Mouse (Mus musculus): Measurements from ENCODE around the gene Atl1. TPM values are rescaled to one million over a fixed set of nuclear protein-coding genes. Genes with fewer than 3 reads are reported as not detected.

Gene Atl1
- total RNA-seq, 2 experiments from 2014 or later = 2.6 to 4.0 TPM

GRCm38 (mm10) chr12:69923603-69924002 is 31.2 kb downstream of the Atl1 start:
- intact Hi-C loops (cut with DNase I) = loop anchor here (1.0 kb wide), 1 partner anchor 190 kb away; no protein-coding TSS in a partner anchor
- no peak for DNase-seq (ENCODE audit: low spot score)

GRCm38 (mm10) chr12:69924012-69924411 is 31.6 kb downstream of the Atl1 start:
- DNase-seq (ENCODE audit: low spot score) = no peak
- intact Hi-C loops (cut with DNase I) = no loop called here

GRCm38 (mm10) chr12:69926716-69927115 is 34.3 kb downstream of the Atl1 start:
- intact Hi-C loops (cut with DNase I) = no loop called here
- no peak for DNase-seq (ENCODE audit: low spot score)

- intact Hi-C loops (cut with DNase I) = no loop called here
- no peak for DNase-seq (ENCODE audit: low spot score)
Observed at GRCm38 (mm10) chr12:69937731-69938130, 45.3 kb downstream of the Atl1 start.

GRCm38 (mm10) chr12:69939291-69939690 is 46.9 kb downstream of the Atl1 start:
- intact Hi-C loops (cut with DNase I) = no loop called here
- DNase-seq (ENCODE audit: low spot score) = no peak

GRCm38 (mm10) chr12:69941655-69942329 is 49.4 kb downstream of the Atl1 start:
- no peak for DNase-seq (ENCODE audit: low spot score)
- intact Hi-C loops (cut with DNase I) = no loop called here

- intact Hi-C loops (cut with DNase I) = no loop called here
- DNase-seq (ENCODE audit: low spot score) = no peak
Observed at GRCm38 (mm10) chr12:69945861-69946260, 53.4 kb downstream of the Atl1 start.

GRCm38 (mm10) chr12:69947502-69947901 is 55.1 kb downstream of the Atl1 start:
- no peak for DNase-seq (ENCODE audit: low spot score)
- intact Hi-C loops (cut with DNase I) = no loop called here

- no peak for DNase-seq (ENCODE audit: low spot score)
- intact Hi-C loops (cut with DNase I) = no loop called here
Observed at GRCm38 (mm10) chr12:69957378-69957777, 65.0 kb downstream of the Atl1 start.

- intact Hi-C loops (cut with DNase I) = loop anchor here (2.0 to 5.0 kb wide), 2 partner anchors 100 to 185 kb away; no protein-coding TSS in a partner anchor
- peak; percentile 9 for DNase-seq (ENCODE audit: low spot score)
Observed at GRCm38 (mm10) chr12:69962468-69962867, 70.1 kb downstream of the Atl1 start.

- DNase-seq (ENCODE audit: low spot score) = no peak
- intact Hi-C loops (cut with DNase I) = loop anchor here (2.0 to 5.0 kb wide), 2 partner anchors 100 to 184 kb away; no protein-coding TSS in a partner anchor
Observed at GRCm38 (mm10) chr12:69963141-69963540, 70.7 kb downstream of the Atl1 start.

- DNase-seq (ENCODE audit: low spot score) = no peak
- intact Hi-C loops (cut with DNase I) = no loop called here
Observed at GRCm38 (mm10) chr12:69965644-69966043, 73.2 kb downstream of the Atl1 start.

GRCm38 (mm10) chr12:69966071-69966470 is 73.7 kb downstream of the Atl1 start:
- intact Hi-C loops (cut with DNase I) = no loop called here
- DNase-seq (ENCODE audit: low spot score) = no peak

- intact Hi-C loops (cut with DNase I) = no loop called here
- no peak for DNase-seq (ENCODE audit: low spot score)
Observed at GRCm38 (mm10) chr12:69967112-69967511, 74.7 kb downstream of the Atl1 start.

GRCm38 (mm10) chr12:69968154-69968553 is 75.7 kb downstream of the Atl1 start:
- DNase-seq (ENCODE audit: low spot score) = peak; percentile 7
- intact Hi-C loops (cut with DNase I) = no loop called here

- no peak for DNase-seq (ENCODE audit: low spot score)
- intact Hi-C loops (cut with DNase I) = no loop called here
Observed at GRCm38 (mm10) chr12:69973666-69974065, 81.3 kb downstream of the Atl1 start.

- DNase-seq (ENCODE audit: low spot score) = no peak
- intact Hi-C loops (cut with DNase I) = no loop called here
Observed at GRCm38 (mm10) chr12:69976688-69977087, 84.3 kb downstream of the Atl1 start.

- no peak for DNase-seq (ENCODE audit: low spot score)
- intact Hi-C loops (cut with DNase I) = no loop called here
Observed at GRCm38 (mm10) chr12:69977376-69977998, 85.1 kb downstream of the Atl1 start.

- no peak for DNase-seq (ENCODE audit: low spot score)
- intact Hi-C loops (cut with DNase I) = no loop called here
Observed at GRCm38 (mm10) chr12:69982874-69983273, 90.5 kb downstream of the Atl1 start.

GRCm38 (mm10) chr12:69985546-69985945 is 93.1 kb downstream of the Atl1 start:
- DNase-seq (ENCODE audit: low spot score) = no peak
- intact Hi-C loops (cut with DNase I) = loop anchor here (5.0 kb wide), 1 partner anchor 77 kb away; no protein-coding TSS in a partner anchor

- intact Hi-C loops (cut with DNase I) = loop anchor here (5.0 kb wide), 1 partner anchor 76 kb away; no protein-coding TSS in a partner anchor
- DNase-seq (ENCODE audit: low spot score) = no peak
Observed at GRCm38 (mm10) chr12:69986241-69986762, 93.9 kb downstream of the Atl1 start.

Measured in heart, postnatal 25 days (tissue).